Mouse (Mus musculus) kidney, adult 8-10 months (tissue): ENCODE results near the gene Mas1.

ENCODE experiments used
- DNase-seq, 2 experiments: peaks; one replicate each; pipeline ENCODE4 v3.0.0; 2022

Mas1 gene

DNA sequence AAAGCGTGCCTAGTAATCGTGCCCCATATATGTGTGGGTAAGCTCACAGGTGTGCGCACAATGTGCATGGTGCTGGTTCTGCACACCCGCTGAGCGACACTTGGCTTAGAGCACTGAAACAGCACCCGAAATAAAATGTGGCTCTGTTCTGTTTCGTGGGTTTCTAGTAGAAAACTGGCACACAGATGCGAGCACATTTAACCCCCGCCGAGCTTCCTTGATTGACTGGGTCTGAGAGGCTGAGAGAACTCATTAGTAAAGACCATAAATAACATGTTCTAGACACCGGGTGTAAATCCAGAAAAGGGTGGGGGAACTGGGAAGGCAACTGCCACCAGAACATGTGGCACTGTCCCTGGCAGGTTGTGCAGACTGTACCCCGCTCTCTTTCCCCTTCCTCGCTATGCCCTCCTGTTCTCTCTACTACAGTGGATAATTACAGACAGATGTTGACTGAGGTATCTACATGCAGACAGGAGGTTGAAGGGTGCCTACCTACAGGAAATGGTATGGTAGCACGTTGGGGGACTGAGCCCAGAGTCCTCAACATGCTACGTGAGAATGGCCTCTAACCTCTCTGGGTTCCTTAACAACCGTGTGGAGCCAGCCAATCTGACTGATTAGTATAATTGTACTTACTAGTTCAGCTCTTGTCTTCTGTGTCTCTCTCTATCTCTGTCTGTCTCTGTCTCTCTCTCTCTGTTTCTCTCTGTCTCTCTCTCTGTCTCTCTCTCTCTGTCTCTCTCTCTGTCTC lies 4.5 kb upstream of the Mas1 start:
- no peak for DNase-seq

DNA sequence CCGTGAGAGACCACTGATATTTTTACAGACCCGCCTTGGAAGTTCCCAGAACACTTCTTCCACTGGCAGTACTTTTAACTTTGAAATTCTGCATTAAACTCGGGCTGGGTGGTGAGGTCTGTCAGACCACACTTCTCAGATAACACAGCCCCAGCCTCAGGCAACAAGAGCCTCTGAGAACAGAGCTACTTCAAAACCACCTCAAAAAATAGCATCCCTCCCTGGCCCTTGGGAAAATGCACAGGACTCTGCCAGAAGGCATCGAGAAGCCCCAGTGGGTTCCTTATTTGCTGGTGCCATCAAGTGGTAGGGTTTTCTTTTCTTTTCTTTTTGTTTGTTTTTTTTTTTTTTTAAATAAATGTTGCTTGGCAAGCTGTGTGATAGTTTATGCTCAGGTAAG lies 697 bp upstream of the Mas1 start:
- DNase-seq: no peak

DNA sequence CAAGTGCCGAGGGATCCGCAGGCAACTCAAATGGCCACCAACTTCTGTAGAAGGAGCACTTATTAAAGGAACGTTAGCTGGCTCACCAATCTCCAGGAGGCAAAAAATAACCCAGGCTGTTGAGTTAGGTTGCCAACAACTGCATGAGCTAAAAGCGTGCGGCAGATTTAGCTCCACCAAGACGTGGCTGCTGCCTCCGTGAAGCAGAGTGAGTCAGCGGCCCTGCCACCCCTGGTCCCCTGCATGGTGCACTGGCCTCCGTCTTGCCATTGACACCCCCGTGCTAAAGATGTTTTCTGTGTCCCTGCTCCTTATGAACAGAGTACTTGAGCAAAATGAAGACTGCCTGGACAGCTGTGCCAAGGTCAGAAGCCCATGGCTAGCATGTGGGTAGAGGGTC lies 1.1 kb downstream of the Mas1 start:
- no peak for DNase-seq

GRCm38 (mm10) chr17:12865407-12865806 lies 2.5 kb downstream of the Mas1 start:
- DNase-seq: no peak

DNA sequence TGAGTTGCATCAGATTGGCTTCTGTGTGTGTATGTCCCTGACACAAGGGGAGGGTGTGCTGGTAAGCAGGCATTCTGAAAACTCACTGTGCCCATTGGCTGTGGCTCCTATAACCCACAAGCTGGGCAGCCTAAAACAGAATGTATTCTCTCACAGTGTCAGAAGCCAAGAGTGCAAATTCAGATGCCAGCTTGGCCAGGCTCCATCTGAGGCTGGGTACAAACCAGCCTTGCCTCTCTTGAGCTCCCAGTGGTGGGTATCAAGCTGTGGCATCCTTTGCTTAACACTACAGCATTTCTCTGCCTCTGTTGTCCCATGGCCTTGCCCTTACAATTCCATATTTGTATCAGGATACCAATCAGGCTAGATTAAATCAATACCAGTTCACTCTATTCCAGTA lies 3.8 kb downstream of the Mas1 start:
- DNase-seq: no peak

DNA sequence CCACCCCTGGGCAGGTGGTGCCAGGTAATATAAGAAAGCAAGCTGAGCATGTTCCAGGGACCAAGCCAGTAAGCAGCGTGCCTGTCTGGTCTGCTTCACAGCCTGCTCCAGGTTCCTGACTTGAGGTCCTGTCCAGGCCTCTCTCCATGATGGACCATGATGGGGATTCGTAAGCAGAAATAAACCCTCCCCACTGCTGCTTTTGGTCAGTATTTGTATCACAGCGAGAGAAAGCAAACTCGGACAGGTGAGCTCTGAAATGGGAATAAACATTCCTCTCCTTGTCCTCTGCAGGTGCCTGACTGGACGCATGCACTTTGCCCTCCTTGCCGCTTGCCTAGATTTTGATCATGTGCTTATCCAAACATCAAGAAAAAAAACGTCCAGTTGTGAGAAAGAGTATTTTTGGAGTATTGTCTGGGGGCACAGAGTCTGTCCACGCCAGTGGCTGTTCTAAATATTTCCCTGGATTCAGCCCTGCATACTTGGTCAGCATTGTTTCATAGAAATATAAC lies 8.9 kb downstream of the Mas1 start:
- peak; percentile 54 to 60 for DNase-seq

DNA sequence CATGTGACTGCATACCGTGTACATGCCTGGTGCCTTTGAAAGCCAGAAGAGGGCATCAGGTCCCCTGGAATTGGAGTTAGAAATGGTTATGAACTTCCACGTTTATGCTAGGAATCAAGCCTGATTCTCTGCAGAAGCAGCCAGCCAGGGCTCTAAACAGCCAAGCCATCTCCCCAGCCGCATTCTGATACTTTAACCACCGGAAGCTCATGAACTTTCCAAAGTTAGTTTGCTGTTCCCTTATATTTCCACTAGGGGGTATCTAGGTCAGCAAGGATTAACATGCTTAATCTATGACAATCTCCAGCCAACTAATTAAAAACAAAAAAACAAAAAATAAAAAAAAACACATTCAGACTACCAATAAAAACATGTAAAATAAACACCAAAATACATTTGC lies 9.9 kb downstream of the Mas1 start:
- DNase-seq: no peak

DNA sequence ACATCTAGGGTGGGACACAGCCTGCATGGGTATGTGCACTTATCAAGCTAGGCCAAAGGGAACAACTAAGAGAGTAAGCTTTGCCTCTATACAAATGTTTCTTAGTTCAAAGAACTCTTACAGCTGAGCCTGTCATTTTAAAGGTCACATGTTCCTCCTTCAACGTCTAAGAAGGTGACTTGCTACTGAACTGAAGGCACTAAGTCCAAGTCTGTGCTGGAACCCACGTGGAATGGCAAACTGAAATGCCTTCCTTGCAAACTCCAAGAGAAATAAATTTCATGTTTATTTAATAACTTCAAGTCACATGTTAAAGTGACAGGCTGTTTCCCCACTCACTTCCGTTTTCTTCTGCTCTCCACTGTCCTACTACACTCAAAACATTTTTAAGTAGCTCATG lies 10.5 kb downstream of the Mas1 start:
- DNase-seq: no peak

- DNase-seq: peak in 1 of 2 experiments; percentile 55
Observed at GRCm38 (mm10) chr17:12854386-12854785, 13.6 kb downstream of the Mas1 start.

DNA sequence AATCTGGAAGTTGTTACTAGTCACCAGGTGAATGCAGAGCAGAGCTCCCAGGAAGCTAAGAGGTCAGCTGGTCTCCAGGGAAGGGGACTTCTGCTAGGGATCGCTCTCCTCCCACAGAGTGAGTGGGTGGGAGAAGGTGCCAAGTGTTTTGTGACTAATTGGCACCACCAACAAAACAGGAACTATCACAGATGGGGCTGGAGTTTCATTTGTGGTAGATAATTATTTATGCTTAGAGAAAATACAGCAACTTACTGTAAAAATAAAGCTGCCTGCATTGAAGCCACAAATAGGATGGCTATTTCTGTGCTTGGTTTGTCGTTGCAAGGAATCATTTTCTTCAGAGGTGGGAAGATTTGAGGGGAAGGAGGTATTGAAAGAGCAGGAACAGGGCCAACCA lies 14.1 kb downstream of the Mas1 start:
- no peak for DNase-seq

DNA sequence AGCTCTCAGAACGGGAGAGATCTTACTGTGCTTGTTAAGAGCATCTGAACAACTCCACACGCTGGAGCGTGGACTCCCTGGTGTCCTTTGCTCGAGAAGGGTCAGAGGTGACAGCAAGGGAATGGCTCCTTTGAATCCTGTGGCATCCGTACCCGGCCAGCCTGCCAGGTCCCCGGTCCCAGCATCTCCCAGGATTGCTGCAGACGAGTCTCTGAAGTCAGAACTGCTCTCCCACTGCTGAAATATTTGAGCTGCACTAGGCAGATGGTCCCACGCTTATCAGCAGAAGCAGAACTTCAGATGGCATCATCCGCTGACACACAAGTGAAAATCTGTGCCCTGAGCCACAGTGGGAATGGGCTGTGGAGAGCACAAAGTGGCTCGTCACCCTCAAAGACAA lies 16.3 kb downstream of the Mas1 start:
- no peak for DNase-seq

GRCm38 (mm10) chr17:12849778-12850382 lies 18.1 kb downstream of the Mas1 start:
- no peak for DNase-seq

DNA sequence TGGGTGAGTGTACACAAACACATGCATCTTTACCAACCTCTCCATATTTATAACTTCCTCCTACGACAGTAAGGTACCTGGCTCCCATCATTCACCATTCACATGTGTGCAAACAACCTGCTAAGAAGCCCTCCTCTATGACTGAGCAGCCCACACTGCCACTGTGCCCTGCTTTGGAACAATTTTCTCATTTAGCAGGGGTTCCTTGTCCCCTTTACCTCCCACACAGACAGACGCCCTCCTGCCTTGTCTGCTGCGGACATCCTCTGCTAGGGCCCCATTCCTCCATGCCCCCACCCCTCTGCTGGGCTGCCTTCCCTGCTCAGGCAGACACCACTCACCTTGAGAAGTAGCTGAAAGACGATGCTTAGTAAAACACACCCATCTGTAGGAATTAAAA lies 20.2 kb downstream of the Mas1 start:
- DNase-seq: no peak

DNA sequence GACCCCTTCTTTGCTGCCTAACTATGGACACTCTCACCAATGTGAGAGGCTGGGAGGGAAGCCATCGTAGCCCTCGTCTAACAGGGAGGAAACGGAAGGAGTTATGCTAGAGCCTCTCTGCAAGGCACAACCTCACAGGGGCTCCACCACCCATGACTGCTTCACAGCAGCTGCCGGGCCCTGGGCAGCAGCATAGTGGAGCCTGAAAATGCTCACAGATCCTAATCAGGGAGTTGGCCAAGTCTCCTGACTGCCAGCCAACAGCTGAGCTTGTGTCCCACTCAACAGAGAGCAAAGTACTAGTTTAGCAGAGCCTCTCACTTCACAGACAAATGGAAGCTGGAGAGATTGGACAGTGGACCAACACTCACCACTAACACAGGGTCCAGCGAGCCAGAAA lies 21.5 kb downstream of the Mas1 start:
- peak; percentile 65 to 70 for DNase-seq

- no peak for DNase-seq
Observed at GRCm38 (mm10) chr17:12845862-12846261, 22.1 kb downstream of the Mas1 start.

- DNase-seq: no peak
Observed at GRCm38 (mm10) chr17:12844540-12844939, 23.4 kb downstream of the Mas1 start.

DNA sequence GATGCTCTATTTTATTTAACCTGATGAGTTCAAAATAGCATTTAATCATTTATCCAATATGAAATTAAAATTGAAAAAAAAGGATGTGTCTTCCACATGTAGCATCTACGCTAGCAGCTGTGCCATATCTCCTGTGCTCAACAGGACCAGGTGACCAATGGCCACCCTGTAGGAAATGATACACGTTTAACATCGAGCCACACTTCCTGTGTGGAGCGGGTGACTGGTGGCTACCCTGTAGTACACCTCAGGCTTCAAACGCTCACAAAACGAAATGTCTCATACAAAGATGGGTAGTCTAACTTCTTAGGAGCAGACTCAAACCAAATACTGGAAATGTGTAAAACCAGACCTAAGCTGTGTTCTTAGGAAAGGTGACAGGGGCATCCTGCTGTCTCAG lies 24.1 kb downstream of the Mas1 start:
- no peak for DNase-seq

DNA sequence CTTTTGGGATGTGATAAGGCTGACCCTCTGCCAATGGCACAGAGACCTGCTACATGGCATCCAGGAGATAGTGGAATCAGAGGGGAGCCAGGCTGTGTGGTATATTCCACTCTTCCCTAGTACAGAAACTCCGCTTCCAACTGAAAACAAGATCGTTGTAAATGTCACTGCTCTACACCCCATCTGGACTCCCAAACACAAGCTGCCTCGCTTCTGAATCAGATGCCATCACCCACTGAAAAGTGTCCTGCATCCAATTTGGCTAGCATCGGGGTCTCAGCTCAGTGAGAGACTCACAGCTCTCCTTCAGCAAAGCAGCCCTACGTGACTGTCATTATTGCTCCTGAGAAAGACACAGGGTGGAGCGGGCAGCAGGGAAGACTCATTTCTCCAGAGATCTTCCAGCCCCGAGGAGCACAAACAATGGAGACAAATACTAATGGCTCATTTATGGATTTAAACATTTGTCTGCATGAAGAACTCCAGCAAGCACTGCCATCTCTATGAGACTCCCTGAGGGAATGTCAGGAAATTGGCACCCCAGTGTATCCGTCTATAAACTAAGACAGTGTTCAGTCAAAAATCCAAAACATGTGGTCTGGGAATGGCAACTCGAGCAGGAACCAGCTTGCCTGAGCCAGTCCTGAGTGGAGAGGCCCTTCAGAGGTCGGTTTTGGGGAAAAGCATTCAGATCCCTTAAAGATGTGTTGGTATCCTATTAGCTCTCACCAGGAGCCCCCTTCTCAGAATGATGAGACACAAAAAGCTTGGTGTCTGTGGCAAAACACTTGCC lies 28.3 kb downstream of the Mas1 start:
- no peak for DNase-seq

DNA sequence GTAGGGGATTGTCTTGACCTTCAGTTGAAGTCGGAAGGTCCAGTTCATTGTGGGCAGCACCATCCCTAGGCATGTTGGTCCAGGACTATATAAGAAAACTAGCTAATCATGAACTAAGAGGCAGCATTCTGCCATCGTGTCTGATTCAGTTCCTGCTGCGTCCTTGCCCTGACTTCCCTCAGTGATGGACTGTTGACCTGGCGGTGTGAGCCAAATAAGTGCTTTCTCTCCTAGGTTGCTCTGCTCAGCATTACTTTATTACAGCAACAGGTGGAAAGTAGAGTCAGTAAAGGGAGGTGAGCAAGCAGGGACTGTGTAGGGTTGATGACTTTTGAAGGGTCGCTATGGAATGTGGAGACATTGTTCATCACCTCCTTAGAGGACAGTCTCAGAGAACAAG lies 32.2 kb downstream of the Mas1 start:
- peak; percentile 32 to 49 for DNase-seq

- DNase-seq: no peak
Observed at GRCm38 (mm10) chr17:12834826-12835225, 33.1 kb downstream of the Mas1 start.

DNA sequence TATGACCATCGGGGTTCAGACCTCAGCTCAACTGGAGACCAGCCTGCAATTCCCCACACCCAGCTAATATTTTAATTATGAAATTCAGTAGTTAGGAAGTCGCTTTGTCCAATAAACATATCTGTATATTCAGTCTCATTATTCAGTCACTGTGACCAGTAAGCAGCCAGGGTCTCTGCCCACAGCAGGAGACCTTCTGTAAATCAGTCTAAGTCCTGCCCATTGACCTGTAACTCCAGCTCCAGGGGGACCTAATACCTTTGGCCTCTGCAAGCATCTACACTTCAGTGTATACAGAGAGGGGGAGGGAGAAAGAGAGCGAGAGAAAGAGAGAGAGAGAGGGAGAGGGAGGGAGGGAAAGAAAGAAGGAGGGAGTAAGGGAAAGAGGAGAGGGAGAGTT lies 33.6 kb downstream of the Mas1 start:
- peak; percentile 57 to 58 for DNase-seq

- no peak for DNase-seq
Observed at GRCm38 (mm10) chr17:12832657-12833056, 35.3 kb downstream of the Mas1 start.

DNA sequence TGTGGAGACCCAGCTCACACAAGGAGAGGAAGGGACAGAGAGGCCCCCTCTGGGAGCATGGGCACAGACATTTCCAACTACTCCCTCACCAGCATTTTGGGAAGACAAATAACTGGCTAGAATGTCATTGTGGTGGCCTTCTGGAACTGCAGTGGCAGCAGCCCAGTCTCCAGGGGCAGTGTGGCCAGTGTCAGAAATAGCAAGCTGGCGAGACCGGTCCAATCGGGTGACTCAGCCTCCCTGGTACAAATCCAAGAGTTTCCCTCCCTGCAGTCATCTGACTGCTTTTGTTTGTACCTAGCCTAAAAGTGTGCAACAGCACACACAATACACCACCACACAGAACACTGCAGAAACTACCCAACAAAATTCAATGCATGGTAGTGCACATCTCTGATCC lies 35.7 kb downstream of the Mas1 start:
- DNase-seq: no peak

- no peak for DNase-seq
Observed at GRCm38 (mm10) chr17:12830351-12830750, 37.6 kb downstream of the Mas1 start.
